Mouse (Mus musculus) left cerebral cortex, adult 9 months (tissue): ENCODE data around the gene Dcdc2a.

Source experiments
- DNase-seq, 2 experiments: peaks; one replicate each; pipeline ENCODE4 v3.0.0; 2022; ENCODE audit warnings: low spot score in 2 of 2

The Dcdc2a gene

DNA sequence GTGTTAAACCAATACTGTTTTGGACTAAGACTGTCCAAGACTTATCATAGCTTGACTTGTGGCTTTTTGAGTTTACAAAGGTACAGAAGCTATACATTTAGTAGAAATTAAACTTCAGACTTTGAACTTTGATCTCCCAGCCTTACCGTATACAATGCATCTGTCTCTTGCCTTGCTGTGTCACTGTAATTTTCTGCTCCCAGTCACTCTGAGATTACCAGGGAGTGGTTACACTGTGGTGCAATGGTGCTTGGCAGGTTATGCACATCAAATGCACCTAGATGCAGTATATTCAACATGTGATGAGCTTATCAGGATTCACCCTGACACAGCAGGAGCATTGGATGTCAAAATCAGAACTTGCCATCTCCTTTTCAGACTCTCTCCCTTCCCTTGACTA lies 122.0 kb downstream of the Dcdc2a start:
- DNase-seq: no peak

DNA sequence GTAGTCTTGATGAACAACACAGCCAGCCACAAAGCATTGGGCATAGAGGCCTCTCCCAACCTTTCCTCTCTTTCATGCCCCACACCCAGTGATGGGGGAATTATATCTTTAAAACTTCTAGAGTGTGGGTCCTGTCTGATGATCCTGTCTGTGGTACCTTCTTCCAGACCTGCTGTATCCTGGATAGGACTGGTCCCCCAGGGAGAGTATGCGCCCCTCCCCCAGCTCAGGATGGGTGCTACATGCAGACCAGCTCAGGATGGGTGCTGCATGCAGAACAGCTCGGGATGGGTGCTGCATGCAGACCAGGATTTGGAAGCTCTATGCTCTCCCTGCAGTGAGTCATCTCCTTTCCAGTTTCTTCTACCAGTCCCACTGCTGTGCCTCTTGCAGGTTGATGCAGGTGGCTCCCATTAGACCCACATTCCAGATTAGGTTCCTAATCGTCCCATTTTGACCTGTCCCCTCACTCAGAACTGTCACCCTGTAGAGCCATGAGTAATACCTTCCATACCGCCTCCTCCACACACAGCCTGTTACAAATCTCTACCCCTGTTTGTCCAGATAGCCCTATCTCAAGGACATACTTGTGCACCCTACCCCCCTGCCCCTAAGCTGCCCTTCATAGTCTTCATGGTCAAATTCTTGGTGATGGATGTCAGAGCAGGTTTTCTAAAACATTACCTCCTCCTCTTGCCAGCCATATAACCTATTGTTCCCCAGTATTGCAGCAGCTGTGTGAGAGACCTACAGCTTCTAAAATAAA lies 122.6 kb downstream of the Dcdc2a start:
- no peak for DNase-seq

DNA sequence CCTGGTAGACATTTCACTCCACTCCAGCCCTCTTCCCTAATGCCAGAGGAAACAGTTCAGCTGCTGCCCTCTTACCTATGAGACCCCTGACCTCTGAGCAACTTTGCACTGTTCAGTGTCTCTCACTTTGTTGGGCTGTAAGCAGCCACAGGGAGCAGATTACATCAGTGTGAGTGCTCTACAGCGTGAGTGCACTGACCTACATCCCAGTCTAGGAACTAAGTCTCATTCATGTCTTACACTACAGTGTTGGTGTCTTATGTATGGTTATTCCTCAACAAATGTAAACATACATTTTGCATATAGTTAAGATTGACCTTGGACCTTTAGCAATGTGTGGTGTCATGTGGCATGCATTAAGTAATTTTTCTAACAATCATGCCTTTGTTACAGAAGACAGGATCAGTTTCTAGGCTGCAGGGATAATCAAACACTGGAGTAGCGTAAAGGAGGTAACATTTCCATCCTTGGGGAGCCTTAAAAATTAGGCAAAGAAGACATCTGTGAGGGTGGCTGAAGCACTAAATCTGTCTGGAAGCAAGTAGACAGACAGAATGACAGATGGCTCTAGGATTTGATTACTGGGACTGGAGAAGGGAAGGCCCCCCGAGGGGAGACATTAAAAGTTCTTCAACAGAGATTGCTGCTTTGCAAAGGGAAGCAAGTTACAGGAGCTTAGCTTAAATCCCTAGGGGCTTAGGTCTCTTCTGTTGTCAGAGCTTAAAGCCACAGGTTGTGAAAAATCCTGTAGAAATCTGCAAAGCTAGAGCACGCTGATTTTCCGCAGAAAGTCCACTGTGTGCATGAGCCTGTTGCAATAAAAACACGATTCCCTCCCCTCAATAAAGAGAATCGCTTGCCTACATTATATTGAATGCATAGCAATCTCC lies 130.9 kb downstream of the Dcdc2a start:
- no peak for DNase-seq

DNA sequence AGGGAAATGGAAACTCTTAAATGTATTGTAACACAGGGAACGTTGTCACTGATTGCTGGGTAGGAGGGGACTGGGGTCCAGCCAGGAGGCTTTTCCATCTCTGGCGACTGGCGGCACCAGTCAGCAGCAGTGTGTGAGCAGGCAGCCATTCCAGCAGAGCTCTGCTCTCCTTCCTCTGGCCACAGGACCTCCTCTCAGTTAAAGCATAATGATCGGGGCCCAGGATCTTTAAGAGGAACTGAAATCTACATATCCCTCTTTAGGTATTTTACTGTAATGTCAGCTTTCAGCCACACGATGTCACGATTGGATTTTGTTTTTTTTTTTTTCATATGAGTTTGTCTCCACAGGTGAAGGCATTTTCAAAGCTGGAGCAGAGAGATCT lies 131.5 kb downstream of the Dcdc2a start:
- peak in 1 of 2 experiments; percentile 14 for DNase-seq

DNA sequence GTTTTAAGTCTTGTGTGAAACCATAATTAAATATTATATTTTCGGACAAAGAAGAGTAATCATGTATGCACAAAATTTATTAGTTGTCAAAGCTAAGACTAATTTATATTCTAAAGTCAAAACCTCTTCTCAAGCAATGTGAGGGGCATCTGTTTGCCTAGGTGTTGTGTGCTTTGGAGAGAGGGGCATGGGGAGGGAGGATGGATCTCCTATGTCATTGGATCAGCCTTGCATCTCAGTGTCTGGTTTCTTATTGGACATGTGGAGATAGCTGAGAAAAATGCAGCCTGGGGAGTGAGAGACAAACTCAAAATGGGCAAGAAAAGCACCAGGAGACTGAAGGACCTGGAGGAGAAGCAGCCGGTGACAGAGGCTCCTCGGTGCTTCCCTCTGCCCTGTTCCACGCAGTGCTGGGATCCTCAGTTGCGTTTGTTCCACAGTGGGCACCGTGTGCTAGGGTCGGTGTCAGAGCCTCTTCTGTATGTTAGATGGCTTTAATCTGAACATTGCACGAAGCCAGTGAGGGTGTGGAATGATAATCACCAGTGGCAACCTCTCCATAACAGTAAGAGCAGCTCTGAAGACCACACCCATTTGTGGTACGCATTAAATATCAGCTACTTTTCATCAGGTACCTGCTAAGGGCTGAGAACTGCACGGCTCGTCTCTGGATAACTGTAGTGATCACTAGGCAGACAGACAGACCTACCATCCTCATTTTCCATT lies 133.8 kb downstream of the Dcdc2a start:
- no peak for DNase-seq

DNA sequence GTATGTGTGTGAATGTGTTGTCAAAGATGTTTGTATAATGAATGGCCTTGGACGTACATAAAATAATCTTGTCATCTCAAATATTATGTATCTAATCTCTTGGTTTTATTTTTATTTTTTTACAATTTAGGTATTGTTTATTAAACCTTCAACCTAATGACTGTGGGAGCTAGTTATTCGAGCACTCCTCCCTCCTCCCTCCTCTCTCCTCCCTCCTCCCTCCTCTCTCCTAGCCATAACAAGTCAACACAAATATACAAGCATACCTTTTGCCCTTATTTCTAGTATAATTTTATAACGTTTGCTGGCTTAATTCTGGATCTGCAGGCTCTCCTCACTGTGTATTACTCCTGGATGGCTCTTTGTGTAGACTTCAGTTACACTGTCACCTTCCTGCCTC lies 134.4 kb downstream of the Dcdc2a start:
- no peak for DNase-seq

DNA sequence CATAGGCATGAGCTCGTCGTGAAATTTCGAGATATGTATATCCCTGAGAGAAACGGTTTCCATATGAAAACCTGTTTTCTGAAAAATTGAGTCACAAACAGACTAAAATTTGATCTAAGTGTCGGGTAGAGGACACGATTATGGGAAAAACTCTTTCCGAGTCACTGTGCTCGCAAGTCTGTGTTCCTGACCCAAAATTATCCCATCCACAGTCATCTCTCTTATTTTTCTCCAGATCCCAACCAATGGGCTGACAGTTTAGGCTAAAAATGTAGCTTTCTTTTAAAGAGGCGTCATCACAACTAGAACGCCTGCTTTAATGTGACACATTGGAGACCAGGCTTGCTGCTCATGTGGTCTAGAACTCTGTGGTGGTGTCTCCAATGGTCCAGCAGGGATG lies 139.9 kb downstream of the Dcdc2a start:
- DNase-seq: no peak

DNA sequence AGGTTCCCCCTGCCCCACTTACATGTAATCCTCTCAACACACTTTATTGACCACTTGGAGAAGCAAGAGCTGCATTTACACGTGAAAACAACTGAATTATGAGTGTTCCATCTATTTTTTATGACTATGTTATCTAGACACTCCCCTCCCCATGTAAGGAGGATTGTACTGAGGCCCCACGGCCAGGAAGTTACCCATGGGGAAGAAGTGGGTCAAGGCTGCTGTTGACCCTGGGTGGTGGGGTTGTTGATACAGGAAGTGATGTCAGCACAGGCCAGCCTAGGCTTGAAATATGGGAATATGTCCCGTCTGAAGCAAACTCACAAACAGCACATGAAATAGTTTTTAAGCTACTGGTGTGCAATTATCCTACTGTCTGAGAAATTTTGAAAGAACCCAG lies 144.1 kb downstream of the Dcdc2a start:
- DNase-seq: no peak

DNA sequence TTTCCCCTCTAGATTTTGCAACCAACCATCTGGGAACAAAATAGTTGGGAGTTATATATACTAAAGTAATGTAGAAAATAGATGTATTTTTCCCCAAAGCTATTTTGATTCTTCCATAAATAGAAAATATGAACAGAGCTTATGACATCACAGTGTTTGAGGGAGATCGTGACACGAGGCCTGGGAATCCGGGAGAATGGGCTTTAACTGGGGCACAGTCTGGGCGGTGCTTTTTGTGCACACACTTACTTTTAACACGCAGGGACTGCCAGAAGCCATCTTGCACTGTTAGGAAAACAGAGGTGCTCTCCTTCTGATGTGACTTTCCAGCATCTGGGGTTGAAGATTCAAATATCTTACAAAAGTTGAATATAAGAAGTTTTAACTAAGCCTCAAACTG lies 151.1 kb downstream of the Dcdc2a start:
- DNase-seq: no peak

DNA sequence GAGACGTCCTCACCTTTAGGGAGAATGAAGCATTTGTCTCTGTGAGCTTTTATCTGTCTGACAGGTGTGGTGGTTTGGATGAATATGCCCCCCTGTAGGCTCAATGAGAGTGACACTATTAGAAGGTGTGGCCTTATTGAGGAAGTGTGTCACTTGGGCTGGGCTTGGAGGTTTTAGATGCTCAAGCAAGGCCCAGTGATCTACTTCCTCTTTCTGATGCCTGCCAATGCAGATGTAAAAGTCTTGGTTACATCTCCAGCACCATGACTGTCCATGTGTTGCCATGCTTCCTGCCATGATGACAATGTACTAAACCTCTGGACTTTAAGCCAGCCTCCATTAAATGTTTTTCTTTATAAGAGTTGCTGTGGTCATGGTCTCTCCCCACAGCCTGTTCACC lies 162.6 kb downstream of the Dcdc2a start:
- no peak for DNase-seq

DNA sequence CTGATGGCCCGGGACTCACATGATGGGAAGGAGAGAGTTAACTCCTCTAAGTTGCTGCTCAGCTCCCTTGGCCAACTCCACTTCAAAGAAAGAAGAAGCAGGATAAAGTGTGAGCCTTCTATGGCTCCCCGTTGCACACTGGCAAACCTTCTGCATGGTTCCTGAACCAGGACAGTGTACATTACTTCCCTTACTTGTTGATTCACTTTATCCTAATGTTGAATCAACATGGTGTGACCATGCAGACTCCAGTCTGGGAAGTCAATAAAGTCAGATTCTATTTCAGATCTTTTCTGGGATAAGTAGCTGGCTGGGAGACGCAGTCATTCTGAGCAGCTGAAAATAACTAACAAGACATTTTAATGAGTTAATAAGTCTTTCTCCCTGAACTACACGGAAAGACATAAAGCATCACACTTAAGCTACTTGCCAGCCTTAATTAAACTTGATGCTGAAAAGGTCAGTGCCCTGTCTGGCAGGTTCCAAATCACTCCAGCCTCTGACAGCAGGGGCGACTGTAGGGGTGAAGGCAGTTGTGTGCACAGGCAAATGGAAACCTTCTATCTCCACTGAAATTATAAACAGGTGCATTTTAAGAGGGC lies 164.5 kb downstream of the Dcdc2a start:
- no peak for DNase-seq

DNA sequence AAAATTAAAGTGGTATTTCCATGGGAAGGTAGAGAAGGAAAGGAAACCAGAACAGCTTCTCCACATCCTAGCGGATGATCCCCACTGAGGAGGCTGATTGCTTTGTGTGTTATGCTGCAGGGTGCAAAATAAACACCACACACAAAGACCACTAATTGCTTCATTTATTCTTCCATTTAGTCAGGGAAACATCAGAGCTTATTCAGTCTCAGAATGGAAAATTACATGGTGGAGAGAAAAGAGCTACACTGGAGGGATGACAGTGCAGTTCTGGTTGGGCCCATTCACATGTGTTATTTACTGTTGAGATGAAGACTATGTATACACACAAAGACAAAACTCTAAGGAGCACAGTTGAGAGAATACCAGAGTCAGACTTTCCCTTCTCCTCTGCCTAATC lies 196.1 kb downstream of the Dcdc2a start:
- DNase-seq: no peak

DNA sequence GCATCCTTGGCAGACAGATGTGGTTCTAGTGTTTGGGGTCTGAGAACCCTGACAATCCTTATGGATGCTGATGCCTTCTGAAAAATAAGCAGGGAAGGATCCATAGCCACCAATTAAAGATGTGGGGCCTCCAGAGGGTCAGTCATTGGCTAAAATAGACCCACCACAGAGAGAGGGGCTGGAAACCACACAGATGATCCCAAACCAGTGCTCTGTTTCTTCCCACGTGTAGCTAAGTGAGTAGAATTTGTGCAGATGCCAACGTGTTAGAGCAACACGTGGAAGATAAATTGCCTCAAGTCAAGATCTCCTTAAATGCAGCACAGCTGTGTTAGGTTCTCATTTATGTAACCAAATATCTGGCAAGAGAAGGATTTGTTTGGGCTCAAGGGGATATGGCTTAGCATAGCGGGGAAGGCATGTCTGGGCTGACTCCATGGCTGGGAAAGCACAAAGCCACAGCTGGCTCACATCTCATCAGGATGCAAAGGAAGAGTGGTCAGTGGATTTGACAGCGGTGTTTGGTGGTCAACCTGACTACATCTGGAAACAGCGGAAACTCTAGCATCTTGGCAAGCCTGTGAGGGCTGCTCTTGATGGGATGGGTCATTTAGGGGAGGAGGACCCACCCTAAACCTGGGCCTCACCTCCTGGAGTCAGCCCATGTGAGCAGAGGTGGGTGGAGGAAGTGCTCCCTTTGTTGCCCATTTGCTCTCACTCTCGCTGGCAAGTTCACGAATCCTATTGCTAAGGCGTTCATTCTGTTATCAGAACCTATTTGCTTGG lies 198.9 kb downstream of the Dcdc2a start:
- no peak for DNase-seq

DNA sequence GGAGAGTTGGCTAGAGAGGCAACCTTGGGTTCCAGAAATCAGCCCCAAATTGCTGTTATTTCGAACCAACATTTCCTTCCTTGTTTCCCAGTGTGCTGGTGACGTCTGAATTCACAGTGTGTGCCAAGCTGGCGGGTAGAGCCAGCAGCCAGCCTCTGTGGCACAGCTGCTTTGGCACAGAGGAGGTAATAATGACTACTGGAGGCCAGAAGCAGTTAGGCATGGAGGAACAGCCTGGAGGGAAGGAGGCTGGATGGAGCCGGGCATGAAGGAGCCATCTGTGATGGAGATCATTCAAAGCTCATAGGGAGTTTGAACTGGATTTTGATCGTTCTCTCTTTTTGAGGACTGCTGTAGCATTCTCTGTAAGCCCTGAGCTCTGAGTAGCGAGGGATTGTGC lies 201.8 kb downstream of the Dcdc2a start:
- no peak for DNase-seq
